Mouse (Mus musculus) stomach, postnatal 0 days (tissue): ENCODE measurements around the gene Fitm2.

Source experiments
- CTCF ChIP-seq: IDR thresholded peaks from 2 replicates; pipeline ENCODE4 v1.5.1; 2016; ENCODE audit warnings: antibody characterized with exemption, low read depth, mild to moderate bottlenecking, moderate library complexity
- EP300 ChIP-seq: optimal IDR thresholded peaks from 2 replicates; pipeline ENCODE3; 2016; ENCODE audit warnings: antibody characterized with exemption

- TF ChIP-seq CTCF = peak; percentile 69
- no peak for TF ChIP-seq EP300
Observed at GRCm38 (mm10) chr2:163480191-163480825, 7.9 kb upstream of the Fitm2 start.
